Mouse (Mus musculus): Measurements from ENCODE around the gene A730061H03Rik. TPM values are rescaled to one million over a fixed set of nuclear protein-coding genes. Genes with fewer than 3 reads are reported as not detected.

The A730061H03Rik gene
- total RNA-seq, 2 experiments from 2014 or later: not detected

DNA sequence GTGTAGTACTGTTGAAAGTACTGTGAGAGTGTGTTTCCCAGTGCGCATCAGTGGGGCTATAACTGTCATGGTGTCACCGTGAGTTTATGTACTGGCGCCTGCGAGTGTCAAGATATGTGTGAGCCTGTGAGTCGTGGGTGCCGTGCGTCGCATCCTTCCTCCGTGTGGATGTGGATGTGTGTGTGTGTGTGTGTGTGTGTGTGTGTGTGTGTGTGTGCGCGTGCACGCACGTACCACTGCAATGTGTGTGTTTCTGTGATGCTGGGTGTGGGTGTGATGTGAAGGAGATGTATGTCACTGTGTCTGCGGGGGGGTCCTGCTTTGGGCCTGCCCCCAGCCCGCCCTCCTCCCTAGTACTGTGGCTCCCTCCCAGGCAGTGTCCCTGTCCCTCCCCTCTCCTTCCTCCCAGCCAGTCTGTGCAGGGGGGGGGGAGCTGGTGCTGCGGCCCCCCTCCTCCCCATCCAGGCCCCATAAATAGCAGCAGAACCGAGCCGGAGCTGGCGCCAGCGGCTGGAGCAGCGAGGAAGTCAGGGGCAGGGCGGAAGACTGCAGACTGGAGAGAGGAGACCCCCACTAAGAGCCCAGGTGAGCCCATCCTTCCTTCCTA lies 50.0 kb downstream of the A730061H03Rik start, which contains the start of gene Cpne6:
Gene Cpne6 (plus strand): TSS at position 321 of the 607 bp plus-strand sequence.
- intact Hi-C loops (cut with DNase I): no loop called here
- no peak for DNase-seq

Other genes starting within 250 kb of the A730061H03Rik start
- 100 to 1,000 TPM; 118 to 130 TPM for gene Dhrs4, start 81.6 kb downstream of the A730061H03Rik start, total RNA-seq (2021)
- 1 to 10 TPM; 3.1 to 3.2 TPM for gene Carmil3, start 69.8 kb downstream of the A730061H03Rik start, total RNA-seq (2021)
- not detected for gene Cpne6, start 50.0 kb downstream of the A730061H03Rik start, total RNA-seq (2021)
- not detected for gene Nrl, start 35.4 kb downstream of the A730061H03Rik start, total RNA-seq (2021)
- gene Pck2, start 20.1 kb downstream of the A730061H03Rik start, total RNA-seq (2021): 10 to 100 TPM; 12.9 to 13.2 TPM
- 100 to 1,000 TPM; 138 to 148 TPM for gene Dcaf11, start 400 bp downstream of the A730061H03Rik start, total RNA-seq (2021)
- 100 to 1,000 TPM; 188 to 200 TPM for gene Fitm1, start 15.2 kb upstream of the A730061H03Rik start, total RNA-seq (2021)
- 100 to 1,000 TPM; 250 to 298 TPM for gene Psme1, start 17.7 kb upstream of the A730061H03Rik start, total RNA-seq (2021)
- gene Emc9, start 24.9 kb upstream of the A730061H03Rik start, total RNA-seq (2021): 10 to 100 TPM; 59.7 to 63.2 TPM
- gene Psme2, start 30.7 kb upstream of the A730061H03Rik start, total RNA-seq (2021): 100 to 1,000 TPM; 103 to 107 TPM
- 10 to 100 TPM; 29.1 to 35.0 TPM for gene Rnf31, start 31.3 kb upstream of the A730061H03Rik start, total RNA-seq (2021)
- gene Irf9, start 43.2 kb upstream of the A730061H03Rik start, total RNA-seq (2021): 10 to 100 TPM; 10.6 to 17.7 TPM
- gene Rec8, start 57.6 kb upstream of the A730061H03Rik start, total RNA-seq (2021): under 1 TPM; 0.11 to 0.19 TPM
- 10 to 100 TPM; 54.1 to 62.7 TPM for gene Ipo4, start 75.6 kb upstream of the A730061H03Rik start, total RNA-seq (2021)
- gene Gm49378, start 77.5 kb upstream of the A730061H03Rik start, total RNA-seq (2021): 1 to 10 TPM; 3.0 to 3.7 TPM
- 10 to 100 TPM; 38.3 to 42.1 TPM for gene Tm9sf1, start 83.4 kb upstream of the A730061H03Rik start, total RNA-seq (2021)
- under 1 TPM; 0.51 to 0.61 TPM for gene Tssk4, start 89.8 kb upstream of the A730061H03Rik start, total RNA-seq (2021)
- gene Mdp1, start 100.1 kb upstream of the A730061H03Rik start, total RNA-seq (2021): 10 to 100 TPM; 42.6 to 57.7 TPM
- gene Gmpr2, start 111.5 kb upstream of the A730061H03Rik start, total RNA-seq (2021): 10 to 100 TPM; 10.8 to 11.0 TPM
- gene Nedd8, start 111.7 kb upstream of the A730061H03Rik start, total RNA-seq (2021): 100 to 1,000 TPM; 242 to 257 TPM
- gene Tinf2, start 121.4 kb upstream of the A730061H03Rik start, total RNA-seq (2021): 10 to 100 TPM in 1 of 2 experiments, 1 to 10 TPM in 1; 10.0 to 12.9 TPM
- gene Tgm1, start 153.5 kb upstream of the A730061H03Rik start, total RNA-seq (2021): under 1 TPM; 0.31 to 0.33 TPM
- gene Rabggta, start 161.9 kb upstream of the A730061H03Rik start, total RNA-seq (2021): 10 to 100 TPM; 12.7 to 13.3 TPM
- 10 to 100 TPM; 41.3 to 44.2 TPM for gene Dhrs1, start 185.3 kb upstream of the A730061H03Rik start, total RNA-seq (2021)
- 10 to 100 TPM in 1 of 2 experiments, 1 to 10 TPM in 1; 8.4 to 12.8 TPM for gene Nop9, start 185.3 kb upstream of the A730061H03Rik start, total RNA-seq (2021)
- gene Cideb, start 198.1 kb upstream of the A730061H03Rik start, total RNA-seq (2021): 1 to 10 TPM in 1 of 2 experiments, under 1 TPM in 1; 0.64 to 1.6 TPM
- gene Ltb4r2, start 201.0 kb upstream of the A730061H03Rik start, total RNA-seq (2021): under 1 TPM in 1 of 2 experiments, not detected in 1; 0.19 TPM
- gene Ltb4r1, start 205.6 kb upstream of the A730061H03Rik start, total RNA-seq (2021): under 1 TPM in 1 of 2 experiments, not detected in 1; 0.24 TPM
- gene Adcy4, start 223.7 kb upstream of the A730061H03Rik start, total RNA-seq (2021): 10 to 100 TPM; 18.0 to 21.0 TPM
- gene Ripk3, start 228.5 kb upstream of the A730061H03Rik start, total RNA-seq (2021): 1 to 10 TPM; 3.0 to 5.1 TPM